8 mouse cellular contexts compared by ENCODE assay signal in the genomic region with DNA sequence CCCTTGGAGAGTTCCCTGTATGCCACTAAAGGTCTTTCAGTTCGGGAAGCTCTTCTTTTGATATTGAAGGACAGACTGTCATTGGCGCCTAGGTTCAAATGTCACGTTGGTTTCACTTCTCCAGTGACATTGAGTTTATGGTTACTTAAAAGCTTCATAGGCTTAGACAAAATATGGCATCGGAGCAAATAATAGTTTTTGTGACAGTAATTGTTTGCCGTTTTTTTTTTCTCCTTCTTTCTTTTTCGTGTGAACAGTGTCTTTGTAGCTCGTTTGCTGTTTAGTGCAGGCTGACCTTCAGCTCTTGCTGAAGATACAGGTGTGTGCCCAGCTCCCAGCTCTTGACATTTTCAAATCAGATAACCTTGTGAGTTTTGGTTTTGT. TPM values are rescaled to one million over a fixed set of nuclear protein-coding genes. Genes with fewer than 3 reads are reported as not detected.
A peak's percentile ranks its signal among the peaks of the same experiment; 100 is the strongest.
DNase-seq lines count a peak whose midpoint lies in the region; ATAC-seq lines count a peak whose summit lies in the region.

No protein-coding gene starts in this region.

- no peaks in the 10 kb centered on the region; the same call in 1 of the 2 replicates for H3K36me3 ChIP-seq in lung, embryonic 15.5 days
- H3K36me3 ChIP-seq in forebrain, embryonic 10.5 days (replicated peaks) = peaks cover 38% of the 10 kb centered on the region
- H3K36me3 ChIP-seq in limb, embryonic 11.5 days (ENCODE audit: control insufficient read depth, insufficient read depth, low read length) = no peaks in the 10 kb centered on the region; the same call in 1 of the 2 replicates
- 0 out of 2 replicates have a peak, but pooled peaks cover 4% of the 10 kb centered on the region for H3K36me3 ChIP-seq in neural tube, embryonic 15.5 days

- WGBS in lung, embryonic 15.5 days = 49% methylated on average over 7 of the region's 7 CpGs
- WGBS in forebrain, embryonic 10.5 days = 68% methylated on average over 7 of the region's 7 CpGs
- WGBS in limb, embryonic 11.5 days = 58% methylated on average over 7 of the region's 7 CpGs
- WGBS in neural tube, embryonic 15.5 days = 53% methylated on average over 7 of the region's 7 CpGs

- H3K4me2 ChIP-seq in lung, embryonic 15.5 days = peak overlapping the region; percentile 86
- H3K4me2 ChIP-seq in limb, embryonic 11.5 days (ENCODE audit: low read depth, severe bottlenecking) = peak overlapping the region; percentile 98
- peak overlapping the region; percentile 94 for H3K4me2 ChIP-seq in neural tube, embryonic 15.5 days

- H3K27ac ChIP-seq in lung, embryonic 15.5 days = no peak overlapping the region
- H3K27ac ChIP-seq in forebrain, embryonic 10.5 days = no peak overlapping the region
- H3K27ac ChIP-seq in limb, embryonic 11.5 days (replicated peaks; ENCODE audit: low read depth, low read length) = no peak overlapping the region
- no peak overlapping the region for H3K27ac ChIP-seq in neural tube, embryonic 15.5 days (replicated peaks)

- peak overlapping the region; percentile 79; the same call in 1 of the 2 replicates for H3K9ac ChIP-seq in lung, embryonic 15.5 days
- no peak overlapping the region for H3K9ac ChIP-seq in limb, embryonic 11.5 days (ENCODE audit: low read length)
- peak overlapping the region; percentile 93 for H3K9ac ChIP-seq in neural tube, embryonic 15.5 days (replicated peaks)

- no peak for ATAC-seq in lung, embryonic 15.5 days (ENCODE audit: borderline replicate concordance, extremely low read depth, low FRiP score, low TSS enrichment)
- ATAC-seq in limb, embryonic 11.5 days (ENCODE audit: insufficient number of reproducible peaks, low FRiP score, low TSS enrichment, low read depth) = no peak
- ATAC-seq in neural tube, embryonic 15.5 days (ENCODE audit: low FRiP score) = no peak

- H3K27me3 ChIP-seq in lung, embryonic 15.5 days = no peaks in the 10 kb centered on the region
- peaks cover 6% of the 10 kb centered on the region; the same call in 1 of the 2 replicates for H3K27me3 ChIP-seq in forebrain, embryonic 10.5 days (ENCODE audit: poor library complexity, severe bottlenecking)
- no peaks in the 10 kb centered on the region for H3K27me3 ChIP-seq in limb, embryonic 11.5 days (ENCODE audit: control insufficient read depth, insufficient read depth, low read length)
- H3K27me3 ChIP-seq in neural tube, embryonic 15.5 days (replicated peaks) = no peaks in the 10 kb centered on the region

- peaks cover 33% of the 10 kb centered on the region for H3K4me1 ChIP-seq in lung, embryonic 15.5 days
- H3K4me1 ChIP-seq in forebrain, embryonic 10.5 days = peaks cover 28% of the 10 kb centered on the region
- peaks cover 12% of the 10 kb centered on the region for H3K4me1 ChIP-seq in limb, embryonic 11.5 days (ENCODE audit: control insufficient read depth, insufficient read depth, low read length)
- H3K4me1 ChIP-seq in neural tube, embryonic 15.5 days = peaks cover 30% of the 10 kb centered on the region

- H3K4me3 ChIP-seq in lung, embryonic 15.5 days = peak overlapping the region; percentile 78
- H3K4me3 ChIP-seq in forebrain, embryonic 10.5 days = peak overlapping the region; percentile 98
- H3K4me3 ChIP-seq in limb, embryonic 11.5 days (ENCODE audit: low read depth, low read length) = peak overlapping the region; percentile 89; the same call in 1 of the 2 replicates
- peak overlapping the region; percentile 91 for H3K4me3 ChIP-seq in neural tube, embryonic 15.5 days (replicated peaks)

- no peak for DNase-seq in lung, postnatal 14 days
- no peak for DNase-seq in forebrain, embryonic 10.5 days (ENCODE audit: extremely low spot score, low spot score)
- DNase-seq in limb, embryonic 11.5 days (ENCODE audit: low spot score) = no peak
- no peak for DNase-seq in spleen, postnatal 4 days (ENCODE audit: low spot score in 2 of 2)
- no peak for DNase-seq in layer of hippocampus, adult 11-12 months (ENCODE audit: low spot score)
- no peak for DNase-seq in spleen, postnatal 10 days (ENCODE audit: low spot score in 2 of 2)

- H3K9me3 ChIP-seq in lung, embryonic 15.5 days = no peaks in the 10 kb centered on the region
- peaks cover 9% of the 10 kb centered on the region for H3K9me3 ChIP-seq in forebrain, embryonic 10.5 days
- no peaks in the 10 kb centered on the region for H3K9me3 ChIP-seq in limb, embryonic 11.5 days (ENCODE audit: control insufficient read depth, low read length)
- no peaks in the 10 kb centered on the region for H3K9me3 ChIP-seq in neural tube, embryonic 15.5 days (replicated peaks)

RNA-seq across cellular contexts. Expression of gene Pptc7, which starts 1.6 kb away (rescaled TPM):
- 7.6 and 8.7 TPM in 2 replicates for polyA plus RNA-seq in lung, embryonic 15.5 days (2015; fragmentation: Nextera tagmentation; extraction: Ambion mirVana)
- 8.3 and 9.0 TPM in 2 replicates for polyA plus RNA-seq in forebrain, embryonic 10.5 days (2016; fragmentation: Nextera tagmentation; extraction: Ambion mirVana)
- polyA plus RNA-seq in limb, embryonic 11.5 days (2014; fragmentation: Nextera tagmentation; extraction: Ambion mirVana) = 8.5 and 9.2 TPM in 2 replicates
- polyA plus RNA-seq in neural tube, embryonic 15.5 days (2015; fragmentation: Nextera tagmentation; extraction: Ambion mirVana) = 8.7 and 9.3 TPM in 2 replicates

RNA-seq across cellular contexts. Expression of gene Tctn1, which starts 21.5 kb away (rescaled TPM):
- polyA plus RNA-seq in lung, embryonic 15.5 days (2015; fragmentation: Nextera tagmentation; extraction: Ambion mirVana) = 6.3 and 7.0 TPM in 2 replicates
- 5.8 and 6.2 TPM in 2 replicates for polyA plus RNA-seq in forebrain, embryonic 10.5 days (2016; fragmentation: Nextera tagmentation; extraction: Ambion mirVana)
- 3.6 and 4.0 TPM in 2 replicates for polyA plus RNA-seq in limb, embryonic 11.5 days (2014; fragmentation: Nextera tagmentation; extraction: Ambion mirVana)
- 5.8 and 6.0 TPM in 2 replicates for polyA plus RNA-seq in neural tube, embryonic 15.5 days (2015; fragmentation: Nextera tagmentation; extraction: Ambion mirVana)
